Mouse (Mus musculus): ENCODE measurements around the gene Chn2. TPM values are rescaled to one million over a fixed set of nuclear protein-coding genes. Genes with fewer than 3 reads are reported as not detected.

Chn2 gene
- total RNA-seq, 2 experiments from 2014 or later, result 3.0 to 4.3 TPM

DNA sequence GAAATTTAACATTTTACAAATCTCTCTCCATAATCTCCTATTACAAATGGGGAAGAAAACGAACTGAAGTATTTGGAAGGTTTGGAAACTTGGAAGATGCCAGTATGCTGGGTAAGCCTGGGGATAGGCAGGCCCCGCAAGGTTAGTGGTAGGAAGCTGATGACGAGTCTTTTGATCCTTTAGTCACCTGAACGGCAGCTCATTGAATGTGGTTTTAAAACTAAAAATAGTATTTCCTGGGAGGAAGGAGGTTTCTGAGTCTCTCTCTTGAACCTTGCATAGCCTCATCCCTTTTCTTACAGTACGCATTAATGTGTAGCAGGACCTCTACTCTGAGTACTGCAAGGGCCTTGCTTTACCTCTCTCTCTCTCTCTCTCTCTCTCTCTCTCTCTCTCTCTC lies 29.5 kb downstream of the Chn2 start:
- intact Hi-C loops (cut with DNase I), result no loop called here
- DNase-seq (ENCODE audit: low spot score), result no peak

DNA sequence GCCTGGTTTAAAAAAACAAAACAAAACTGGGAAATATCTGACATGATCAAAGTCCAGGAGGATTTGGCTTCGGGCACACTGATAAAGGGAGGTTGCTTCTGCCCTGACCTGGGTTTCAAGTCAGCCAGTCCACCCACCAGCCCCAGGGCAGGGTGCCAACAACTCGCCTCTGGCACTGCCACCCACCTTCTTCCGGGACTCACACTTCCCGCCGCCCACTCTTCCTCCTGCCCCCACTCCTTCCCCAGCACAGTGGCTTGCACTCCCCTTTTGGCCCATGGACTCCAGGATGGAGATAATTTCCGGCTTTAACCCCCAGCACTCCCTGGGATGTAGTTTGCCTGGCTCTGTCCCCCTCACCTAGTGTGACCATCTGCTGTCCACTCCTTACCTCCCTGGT lies 31.4 kb downstream of the Chn2 start:
- no peak for DNase-seq (ENCODE audit: low spot score)
- intact Hi-C loops (cut with DNase I), result no loop called here

GRCm38 (mm10) chr6:54071478-54071877 lies 32.1 kb downstream of the Chn2 start:
- intact Hi-C loops (cut with DNase I), result no loop called here

DNA sequence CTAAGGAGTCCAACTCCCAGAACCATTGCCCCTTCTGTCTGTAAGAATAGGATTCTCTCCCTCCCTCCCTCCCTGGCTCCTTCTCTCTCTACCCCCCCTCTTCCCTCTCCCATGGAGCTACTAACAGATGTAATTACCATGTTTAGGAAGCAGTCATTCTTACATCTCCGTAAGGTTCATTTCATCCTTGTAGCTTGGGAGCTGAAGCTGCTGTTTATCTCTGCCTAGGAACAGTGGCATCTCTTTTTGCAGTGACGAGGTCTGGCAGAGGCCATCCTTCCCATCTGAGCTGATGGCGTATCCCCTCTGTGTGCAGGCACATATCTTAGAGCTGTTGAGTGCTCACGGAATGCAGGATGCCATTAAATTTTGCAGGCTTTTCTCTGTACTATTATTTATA lies 35.1 kb downstream of the Chn2 start:
- intact Hi-C loops (cut with DNase I), result no loop called here
- DNase-seq (ENCODE audit: low spot score), result no peak

More at GRCm38 (mm10) chr6:54071478-54071877, 32.1 kb downstream of the Chn2 start:
- DNase-seq (ENCODE audit: low spot score), result no peak

DNA sequence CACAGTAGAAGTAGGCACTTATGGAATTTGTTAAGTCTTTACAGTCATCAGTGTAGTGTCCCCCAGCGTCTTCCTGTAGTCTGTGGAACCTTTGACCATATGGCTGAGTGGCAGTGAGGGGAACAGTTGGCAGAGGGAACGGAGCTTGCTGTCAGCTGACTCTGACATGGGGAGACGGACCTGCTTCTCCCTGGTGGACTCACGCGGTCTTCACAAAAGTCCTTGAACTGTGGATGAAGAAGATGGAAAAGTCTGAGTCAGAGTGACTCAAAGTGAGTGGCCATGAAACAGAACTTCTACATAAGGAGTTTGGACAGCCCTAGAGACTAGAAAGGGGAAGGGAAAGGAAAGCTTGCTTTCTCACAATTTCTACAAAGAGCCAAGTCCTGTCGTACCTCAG lies 36.1 kb downstream of the Chn2 start:
- no peak for DNase-seq (ENCODE audit: low spot score)
- intact Hi-C loops (cut with DNase I), result no loop called here

- no peak for DNase-seq (ENCODE audit: low spot score)
- intact Hi-C loops (cut with DNase I), result no loop called here
Observed at GRCm38 (mm10) chr6:54076625-54077024, 37.3 kb downstream of the Chn2 start.

DNA sequence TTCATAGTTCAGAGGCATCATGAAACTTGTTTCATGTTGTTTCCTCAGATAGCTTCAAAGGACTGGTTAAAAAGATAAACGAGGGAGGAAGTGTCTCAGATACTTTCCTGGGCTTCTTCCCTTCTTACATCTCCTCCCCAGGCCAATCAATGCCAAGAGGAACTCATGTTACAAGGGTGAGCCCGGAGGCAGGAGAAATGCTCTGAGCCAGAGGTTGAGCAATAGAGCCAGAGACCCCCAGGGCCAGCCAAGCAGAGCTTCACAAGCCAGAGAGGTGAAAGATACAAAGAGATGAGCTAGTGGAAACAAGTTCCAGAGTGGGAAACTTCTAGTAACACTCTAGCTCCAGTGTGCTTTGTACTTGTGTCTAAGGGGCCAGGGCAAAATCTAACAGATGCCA lies 38.9 kb downstream of the Chn2 start:
- DNase-seq (ENCODE audit: low spot score), result no peak
- intact Hi-C loops (cut with DNase I), result no loop called here

DNA sequence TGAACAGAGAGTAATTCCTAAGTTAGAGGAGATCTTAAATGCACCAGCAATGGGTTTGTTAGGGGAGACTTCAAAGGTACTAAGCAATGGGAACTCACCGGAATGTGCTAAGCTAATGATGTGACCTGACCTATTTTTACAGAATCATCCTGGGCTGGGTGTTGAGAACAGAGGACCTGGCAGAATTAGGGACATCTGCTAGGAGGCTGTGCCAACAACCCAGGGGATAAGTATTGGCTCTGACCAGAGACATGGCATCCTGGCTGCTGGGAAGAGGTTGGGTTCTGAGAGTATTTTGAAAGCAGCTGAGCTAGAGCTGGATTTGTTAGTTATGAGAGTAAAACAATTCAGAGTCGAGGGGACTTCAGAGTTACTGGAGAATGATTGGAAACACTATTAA lies 40.5 kb downstream of the Chn2 start:
- intact Hi-C loops (cut with DNase I), result no loop called here

DNA sequence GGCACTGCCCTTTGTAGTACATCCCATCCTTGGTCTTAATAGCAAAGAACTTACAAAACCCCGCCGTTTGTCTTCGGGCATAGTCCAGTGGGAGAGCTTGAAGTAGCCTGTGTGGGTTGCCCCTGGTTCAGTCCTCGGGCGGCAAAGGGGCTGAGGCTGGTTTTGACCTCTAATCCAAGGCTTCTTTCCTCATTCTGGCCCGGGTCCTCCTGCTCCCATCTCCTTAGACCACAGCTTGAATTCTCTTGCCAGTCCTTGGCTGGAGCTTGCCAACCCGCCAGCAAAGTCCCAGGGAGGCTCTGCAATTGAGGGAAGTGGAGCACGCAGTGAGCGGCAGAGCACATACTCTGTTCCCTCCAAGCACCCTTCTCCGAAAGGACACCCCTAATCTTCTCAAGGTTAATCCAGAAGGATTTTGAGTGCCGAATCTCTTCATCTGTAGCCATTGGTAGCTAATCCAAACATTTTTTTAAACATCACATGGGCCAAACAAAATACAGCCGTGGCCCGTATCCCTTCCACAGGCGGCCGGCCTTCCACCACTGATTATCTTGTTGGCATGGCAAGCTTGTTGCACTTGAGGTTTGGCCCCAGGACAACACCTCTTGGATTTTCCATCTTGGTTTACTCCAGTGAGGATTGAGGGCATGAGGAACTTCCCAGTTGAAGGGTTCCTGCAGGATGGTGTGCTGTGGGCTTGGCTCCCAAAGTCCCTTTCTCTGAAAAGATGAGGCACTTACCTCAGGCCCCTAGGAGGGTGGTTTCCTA lies 41.3 kb downstream of the Chn2 start:
- intact Hi-C loops (cut with DNase I), result no loop called here
- DNase-seq (ENCODE audit: low spot score), result no peak

More for the DNA sequence above, 40.5 kb downstream of the Chn2 start:
- no peak for DNase-seq (ENCODE audit: low spot score)

DNA sequence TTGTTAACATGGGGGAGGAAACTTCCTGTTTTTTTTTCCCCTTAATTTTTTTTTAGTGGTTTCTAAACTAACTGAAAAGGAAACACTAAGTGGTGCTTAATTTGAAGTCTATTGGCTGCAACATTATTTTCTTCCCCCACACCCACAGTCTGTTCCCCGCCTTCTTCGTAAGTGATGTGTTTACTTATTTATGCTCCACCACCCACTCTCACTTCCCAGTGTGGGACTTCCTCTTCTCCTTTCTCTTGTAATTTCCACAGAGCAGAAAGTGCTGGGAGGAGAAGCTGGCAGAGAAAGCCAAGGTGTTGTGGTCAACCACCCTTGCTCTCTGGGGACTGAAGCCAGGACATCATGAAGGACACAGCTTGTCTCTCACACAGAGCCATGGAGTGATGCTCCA lies 43.2 kb downstream of the Chn2 start:
- intact Hi-C loops (cut with DNase I), result no loop called here
- no peak for DNase-seq (ENCODE audit: low spot score)

GRCm38 (mm10) chr6:54084046-54084445 lies 44.7 kb downstream of the Chn2 start:
- intact Hi-C loops (cut with DNase I), result no loop called here

GRCm38 (mm10) chr6:54085009-54085408 lies 45.7 kb downstream of the Chn2 start:
- no peak for DNase-seq (ENCODE audit: low spot score)

More at GRCm38 (mm10) chr6:54084046-54084445, 44.7 kb downstream of the Chn2 start:
- no peak for DNase-seq (ENCODE audit: low spot score)

DNA sequence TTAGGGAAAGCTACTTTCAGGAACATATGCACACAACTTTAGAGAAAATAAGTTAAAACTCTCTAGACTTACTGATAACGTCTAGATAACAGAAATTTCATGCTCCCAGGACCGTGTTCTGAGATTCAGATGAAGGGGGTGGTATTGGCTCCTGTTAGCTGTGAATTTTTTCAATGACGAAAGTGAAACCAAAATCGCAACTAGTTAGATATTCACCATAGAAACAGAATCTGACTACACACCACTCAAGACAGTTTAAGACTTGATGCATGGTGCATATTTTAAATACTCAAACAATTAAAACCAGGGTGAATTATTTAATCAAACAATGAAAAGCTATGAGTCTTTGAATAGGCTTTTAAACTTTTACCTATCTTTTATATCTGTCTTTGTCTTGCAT lies 48.8 kb downstream of the Chn2 start:
- intact Hi-C loops (cut with DNase I), result loop anchor here (5.0 kb wide), 1 partner anchor 51 kb away; the partner anchor contains the start of gene Chn2
- no peak for DNase-seq (ENCODE audit: low spot score)

More at GRCm38 (mm10) chr6:54085009-54085408, 45.7 kb downstream of the Chn2 start:
- intact Hi-C loops (cut with DNase I), result loop anchor here (5.0 kb wide), 1 partner anchor 48 kb away; the partner anchor contains the start of gene Chn2

DNA sequence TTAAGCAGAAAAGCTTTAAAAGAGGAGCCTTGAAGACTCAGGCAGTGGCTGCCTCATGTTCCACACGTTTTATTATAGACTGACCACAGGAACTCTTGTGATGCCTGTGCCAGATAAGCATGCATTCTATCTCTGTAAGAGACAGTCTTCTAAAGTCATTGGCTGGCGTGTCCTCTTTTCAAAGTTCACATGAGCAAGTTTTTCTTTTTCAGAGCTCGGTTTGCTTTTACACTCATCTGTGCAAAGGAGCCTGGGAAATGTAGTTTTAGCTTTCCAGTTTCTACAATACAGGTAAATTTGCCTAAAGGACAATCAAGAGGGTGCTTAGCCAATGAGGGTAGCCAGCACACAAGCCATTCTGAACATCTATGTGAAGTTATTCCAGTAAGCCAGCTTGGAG lies 51.5 kb downstream of the Chn2 start:
- DNase-seq (ENCODE audit: low spot score), result no peak
- intact Hi-C loops (cut with DNase I), result no loop called here

DNA sequence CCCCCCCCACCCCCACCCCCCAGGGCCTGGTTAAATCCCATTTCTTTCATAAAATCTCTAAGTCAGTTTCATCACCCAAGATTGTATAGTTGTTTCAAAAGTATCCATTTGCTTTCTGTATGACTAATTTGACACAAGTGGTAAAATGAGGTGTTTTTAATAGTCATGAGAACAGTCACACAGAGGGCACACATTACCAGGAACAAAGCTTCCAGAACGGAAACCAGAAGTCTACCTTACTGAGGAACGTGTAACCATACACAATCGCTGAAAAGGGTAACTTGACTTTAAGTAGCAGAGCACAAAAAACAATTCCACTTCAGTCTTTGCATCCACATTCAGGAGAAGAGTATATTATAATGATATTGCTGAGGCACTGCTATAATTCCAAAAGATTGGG lies 53.6 kb downstream of the Chn2 start:
- intact Hi-C loops (cut with DNase I), result no loop called here

GRCm38 (mm10) chr6:54096147-54096761 lies 56.9 kb downstream of the Chn2 start:
- no peak for DNase-seq (ENCODE audit: low spot score)
- intact Hi-C loops (cut with DNase I), result no loop called here

More for the DNA sequence above, 53.6 kb downstream of the Chn2 start:
- no peak for DNase-seq (ENCODE audit: low spot score)

DNA sequence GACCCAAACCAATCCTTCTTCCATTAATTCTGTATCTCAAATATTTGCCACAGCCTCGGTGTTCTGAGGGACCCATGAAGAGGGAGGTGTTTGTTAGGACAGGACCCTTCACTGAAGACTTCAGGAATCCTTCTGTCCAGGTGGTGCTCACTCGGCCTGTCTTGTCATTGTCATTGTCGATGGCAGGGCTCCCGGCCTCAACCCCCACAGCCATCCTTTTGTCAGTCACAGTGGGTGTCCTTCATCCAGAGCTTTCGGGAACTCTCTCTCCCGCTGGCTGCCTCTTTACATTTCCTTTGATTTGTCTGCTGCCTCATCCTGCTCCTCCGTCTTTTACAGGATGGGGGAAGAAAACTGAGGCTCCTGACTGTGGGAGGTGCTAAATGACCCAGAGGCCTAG lies 57.5 kb downstream of the Chn2 start:
- intact Hi-C loops (cut with DNase I), result no loop called here
- no peak for DNase-seq (ENCODE audit: low spot score)

DNA sequence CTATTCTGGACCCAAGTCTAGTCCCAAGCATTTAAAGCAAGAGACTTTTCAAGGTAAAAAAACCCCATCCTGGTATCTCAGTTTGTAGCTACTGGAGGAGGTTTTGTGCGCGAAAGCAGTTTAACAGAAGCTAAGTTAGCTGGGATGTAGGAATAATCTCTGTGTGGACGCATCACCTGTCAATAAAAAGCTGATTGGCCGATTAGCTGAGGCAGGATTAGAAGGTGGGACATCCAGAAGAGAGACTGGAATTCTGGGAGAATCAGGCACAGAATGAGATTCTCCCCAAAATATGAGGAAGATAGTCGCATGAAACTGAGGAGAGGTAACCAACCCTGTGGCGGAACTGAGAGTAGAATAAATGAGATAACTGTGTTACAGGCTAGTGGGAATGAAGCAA lies 59.0 kb downstream of the Chn2 start:
- no peak for DNase-seq (ENCODE audit: low spot score)
- intact Hi-C loops (cut with DNase I), result no loop called here

GRCm38 (mm10) chr6:54099659-54100058 lies 60.3 kb downstream of the Chn2 start:
- intact Hi-C loops (cut with DNase I), result no loop called here

DNA sequence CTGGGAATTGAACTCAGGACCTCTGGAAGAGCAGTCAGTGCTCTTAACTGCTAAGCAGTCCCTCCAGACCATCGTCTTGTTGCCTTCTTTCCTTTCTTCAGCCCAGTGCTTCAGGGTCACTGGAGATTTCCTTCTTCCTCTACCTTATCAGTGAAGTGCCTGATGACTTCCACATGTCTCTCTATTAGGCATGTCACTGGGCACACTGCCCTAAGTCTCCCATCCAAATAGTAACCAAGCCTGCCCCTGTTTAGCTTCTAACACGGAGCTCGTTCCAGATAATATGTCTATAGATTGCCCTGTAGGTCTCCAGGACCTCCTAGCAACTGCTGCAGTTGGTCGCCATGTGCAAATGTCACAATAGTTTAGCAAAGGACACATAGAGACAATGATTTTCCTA lies 62.9 kb downstream of the Chn2 start:
- no peak for DNase-seq (ENCODE audit: low spot score)
- intact Hi-C loops (cut with DNase I), result no loop called here

More at GRCm38 (mm10) chr6:54099659-54100058, 60.3 kb downstream of the Chn2 start:
- no peak for DNase-seq (ENCODE audit: low spot score)

DNA sequence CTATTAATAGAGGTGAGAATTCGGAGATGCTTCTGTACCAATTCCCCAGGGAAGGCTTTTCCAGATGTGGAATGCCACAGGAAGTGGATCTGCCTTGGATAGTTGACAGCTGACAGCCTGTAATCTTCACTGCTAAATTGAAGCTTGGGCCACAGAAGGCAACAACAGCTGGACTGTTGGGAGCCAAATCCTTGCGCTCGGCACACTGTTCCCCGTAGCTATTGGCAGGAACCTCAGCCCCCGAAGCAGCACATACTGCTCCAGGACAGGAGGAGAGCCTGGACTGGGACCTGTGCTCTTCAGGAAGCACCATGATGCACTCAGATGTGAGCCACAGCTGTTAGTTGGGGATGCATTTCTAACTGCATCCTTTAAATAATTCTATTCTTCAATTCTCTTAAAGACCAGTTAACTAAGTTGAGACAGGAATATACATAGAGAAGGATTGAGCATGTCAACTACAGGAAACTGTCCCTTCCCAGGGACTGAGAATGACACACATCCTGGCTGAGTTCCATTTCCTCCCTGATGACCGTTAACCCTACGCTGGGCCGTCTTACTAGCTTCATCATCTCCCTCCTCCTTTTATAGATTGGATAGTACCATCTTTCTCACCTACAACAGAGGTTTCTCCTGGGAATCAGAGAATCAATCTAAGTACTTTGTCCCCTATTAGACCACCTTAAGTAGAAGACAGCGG lies 64.1 kb downstream of the Chn2 start:
- intact Hi-C loops (cut with DNase I), result no loop called here
- DNase-seq (ENCODE audit: low spot score), result no peak

Measured in heart, postnatal 25 days (tissue).